Mouse (Mus musculus) kidney, adult 2 months (tissue): ENCODE results near the gene Mpv17. TPM values are rescaled to one million over a fixed set of nuclear protein-coding genes. Genes with fewer than 3 reads are reported as not detected.

Experiments used
- DNase-seq: peaks from one replicate; pipeline ENCODE4 v3.0.0; 2021
- H3K27ac ChIP-seq: fragments of 200-500 bp; 2 replicates; pipeline ENCODE4 v1.5.1; 2012; ENCODE audit warnings: low read depth, low read length, control low read depth, inconsistent platforms; ENCODE audit not compliant: insufficient read depth
- H3K27me3 ChIP-seq: fragments of 200-500 bp; replicated peaks from 2 replicates; pipeline ENCODE4 v1.6.1; 2012; ENCODE audit warnings: mild to moderate bottlenecking, moderate library complexity, low read length, inconsistent platforms; ENCODE audit not compliant: control insufficient read depth, insufficient read depth
- H3K36me3 ChIP-seq: fragments of 200-500 bp; 2 replicates; pipeline ENCODE4 v1.6.1; 2012; ENCODE audit warnings: mild to moderate bottlenecking, moderate library complexity, low read length, inconsistent platforms; ENCODE audit not compliant: control insufficient read depth, insufficient read depth
- H3K4me1 ChIP-seq: fragments of 200-500 bp; 2 replicates; pipeline ENCODE4 v1.6.1; 2011; ENCODE audit warnings: low read length; ENCODE audit not compliant: control insufficient read depth, insufficient read depth
- H3K4me3 ChIP-seq: fragments of 200-500 bp; 2 replicates; pipeline ENCODE4 v1.5.1; 2011; ENCODE audit warnings: mild to moderate bottlenecking, low read depth, low read length, control low read depth; ENCODE audit not compliant: insufficient read depth
- CTCF ChIP-seq: fragments of 200-500 bp; conservative IDR thresholded peaks from 2 replicates; pipeline ENCODE4 v1.5.1; 2011; ENCODE audit warnings: low read depth, mild to moderate bottlenecking, control low read depth, low read length, moderate library complexity, mixed read lengths; ENCODE audit not compliant: insufficient read depth, insufficient read length
- POLR2A ChIP-seq: fragments of 200-500 bp; IDR thresholded peaks from one replicate; pipeline ENCODE4 v1.6.1; 2011; ENCODE audit warnings: low read depth, low read length, control low read depth
- WGBS: fragments of 180-500 bp; shearing (Covaris S2); methylation state at CpG from one replicate; pipeline ENCODE4 v1.1.7; 2018; 5-methylcytosine and 5-hydroxymethylcytosine counted together
- polyA plus RNA-seq: library from polyadenylated mRNA; depleted of rRNA; stranded (reverse); fragments of >200 nt; gene quantifications from 2 replicates; pipeline ENCODE4 v1.2.3, GENCODE M21; 2012

The Mpv17 gene
- polyA plus RNA-seq, 1 experiment = 212 TPM

- Histone ChIP-seq H3K4me3 (no peak overlapping the region), H3K4me1 (peaks cover 4% of the 10 kb centered on the region; the same call in 1 of the 2 replicates), H3K36me3 (no peaks in the 10 kb centered on the region; the same call in none of the 2 replicates), H3K27ac (no peak overlapping the region), H3K27me3 (no peaks in the 10 kb centered on the region)
- no peak for DNase-seq
- 67% methylated on average over 4 of the region's 4 CpGs for WGBS
- no peak for TF ChIP-seq POLR2A
- TF ChIP-seq CTCF = no peak
These were observed 29.6 kb upstream of the Mpv17 start for GRCm38 (mm10) chr5:31183678-31184077.

DNA sequence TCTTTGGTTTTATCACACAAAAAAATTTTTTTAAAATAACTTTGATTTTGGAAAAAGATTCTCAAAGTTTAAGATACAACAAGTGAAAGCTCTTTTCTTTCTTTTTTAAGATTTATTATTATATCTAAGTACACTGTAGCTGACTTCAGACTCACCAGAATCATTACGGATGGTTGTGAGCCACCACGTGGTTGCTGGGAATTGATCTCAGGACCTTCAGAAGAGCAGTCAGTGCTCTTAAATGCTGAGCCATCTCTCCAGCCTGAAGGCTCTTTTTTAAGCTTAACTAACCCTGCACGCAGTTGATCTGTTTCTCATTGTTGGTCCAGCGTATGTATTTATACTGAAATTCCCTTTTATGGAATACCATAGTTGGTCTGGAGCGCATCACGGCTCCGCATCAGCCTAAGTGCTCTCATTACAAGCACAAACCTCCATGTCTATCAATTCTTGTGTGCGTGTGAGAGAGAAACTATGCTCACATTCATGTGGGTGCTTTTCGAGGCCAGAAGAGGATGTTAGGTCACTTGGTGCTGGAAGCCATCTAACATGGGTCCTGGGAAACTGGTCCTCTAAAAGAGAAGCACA is 27.2 kb upstream of the Mpv17 start:
- 94% methylated on average over 9 of the region's 9 CpGs for WGBS
- Histone ChIP-seq H3K36me3 (no peaks in the 10 kb centered on the region), H3K27me3 (no peaks in the 10 kb centered on the region), H3K4me3 (no peak overlapping the region), H3K27ac (no peak overlapping the region), H3K4me1 (peaks cover 4% of the 10 kb centered on the region; the same call in 1 of the 2 replicates)
- TF ChIP-seq CTCF = no peak
- no peak for TF ChIP-seq POLR2A
- no peak for DNase-seq

GRCm38 (mm10) chr5:31179766-31180630 is 25.9 kb upstream of the Mpv17 start, which contains the start of the genes Gm29609 and Gtf3c2:
Gene Gm29609 (minus strand): TSS chr5:31179911.
Gene Gtf3c2 (minus strand): TSS chr5:31180144.
- WGBS = under 1% methylated on average over 59 of the region's 59 CpGs
- TF ChIP-seq CTCF = no peak
- peak; percentile 54 for TF ChIP-seq POLR2A
- H3K27ac ChIP-seq = peak within 1 kb of the TSS; percentile 89

GRCm38 (mm10) chr5:31179301-31179765 is 25.3 kb upstream of the Mpv17 start:
- H3K27ac ChIP-seq = peak overlapping the region; percentile 89; the same call in 1 of the 2 replicates
- no peak for TF ChIP-seq POLR2A
- TF ChIP-seq CTCF = no peak
- peak; percentile 48 for DNase-seq
- H3K36me3 ChIP-seq = no peaks in the 10 kb centered on the region
- H3K4me1 ChIP-seq = peaks cover 4% of the 10 kb centered on the region; the same call in 1 of the 2 replicates
- WGBS = under 1% methylated on average over 25 of the region's 25 CpGs
- peak overlapping the region; percentile 82 for H3K4me3 ChIP-seq
- H3K27me3 ChIP-seq = no peaks in the 10 kb centered on the region

More at GRCm38 (mm10) chr5:31179766-31180630, 25.9 kb upstream of the Mpv17 start, which contains the start of the genes Gm29609 and Gtf3c2:
- Histone ChIP-seq H3K4me1 (peaks cover 4% of the 10 kb centered on the region; the same call in 1 of the 2 replicates), H3K4me3 (peak within 1 kb of the TSS; percentile 82), H3K36me3 (no peaks in the 10 kb centered on the region), H3K27me3 (no peaks in the 10 kb centered on the region)
- peak; percentile 97 for DNase-seq

- H3K4me1 ChIP-seq = no peaks in the 10 kb centered on the region
- no peaks in the 10 kb centered on the region for H3K27me3 ChIP-seq
- no peak overlapping the region for H3K4me3 ChIP-seq
- no peak for DNase-seq
- WGBS = 92% methylated on average over 4 of the region's 4 CpGs
- peaks cover 15% of the 10 kb centered on the region for H3K36me3 ChIP-seq
- TF ChIP-seq POLR2A (no peak), CTCF (no peak)
- H3K27ac ChIP-seq = no peak overlapping the region
These were observed 14.6 kb upstream of the Mpv17 start for GRCm38 (mm10) chr5:31168630-31169029.

- H3K36me3 ChIP-seq = peaks cover 12% of the 10 kb centered on the region
- no peaks in the 10 kb centered on the region for H3K4me1 ChIP-seq
- no peak overlapping the region for H3K27ac ChIP-seq
- 95% methylated on average over 1 of the region's 1 CpGs for WGBS
- H3K4me3 ChIP-seq = no peak overlapping the region
- H3K27me3 ChIP-seq = no peaks in the 10 kb centered on the region
- TF ChIP-seq POLR2A (no peak), CTCF (no peak)
- DNase-seq = no peak
These were observed 10.8 kb upstream of the Mpv17 start for GRCm38 (mm10) chr5:31164878-31165277.

DNA sequence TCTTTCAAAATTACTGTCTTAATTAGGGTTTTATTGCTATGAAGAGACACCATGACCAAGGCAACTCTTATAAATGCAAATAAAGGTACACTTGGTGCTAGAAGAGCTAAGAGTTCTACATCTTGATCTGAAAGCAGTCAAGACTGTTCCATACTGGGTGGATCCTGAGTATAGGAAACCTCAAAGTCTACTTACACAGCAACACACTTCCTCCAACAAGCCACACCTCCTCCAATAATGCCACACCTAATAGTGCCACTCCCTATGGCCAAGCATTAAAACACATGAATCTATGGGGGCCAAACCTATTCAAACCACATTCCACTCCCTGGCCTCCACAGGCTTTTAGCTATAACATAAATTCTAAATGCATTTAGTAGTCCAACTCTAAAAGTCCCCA is 8.4 kb upstream of the Mpv17 start:
- peaks cover 12% of the 10 kb centered on the region for H3K36me3 ChIP-seq
- TF ChIP-seq CTCF (no peak), POLR2A (no peak)

More for the DNA sequence above, 8.4 kb upstream of the Mpv17 start:
- Histone ChIP-seq H3K4me3 (no peak overlapping the region), H3K27ac (no peak overlapping the region), H3K4me1 (no peaks in the 10 kb centered on the region), H3K27me3 (no peaks in the 10 kb centered on the region)
- no peak for DNase-seq
